Comparison of ENCODE assay signal across 18 mouse cellular contexts in the genomic region with DNA sequence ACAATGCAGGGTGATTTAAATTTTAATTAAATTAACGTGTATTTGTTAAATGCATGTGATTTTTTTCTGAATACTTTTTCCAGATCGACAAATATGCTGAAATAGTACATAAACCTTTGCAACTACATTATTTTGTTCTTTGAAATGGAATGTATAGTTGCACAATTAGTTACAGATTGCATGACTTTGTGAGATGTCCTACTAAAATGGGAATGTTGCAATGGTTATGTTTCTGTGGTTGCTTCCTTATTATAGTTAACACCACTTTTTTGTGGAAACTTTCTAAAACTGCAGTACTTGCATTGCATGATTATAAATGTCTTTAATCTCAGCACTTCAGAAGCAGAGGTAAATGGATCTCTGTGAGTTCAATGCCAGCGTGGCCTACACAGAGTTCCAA. TPM values are rescaled to one million over a fixed set of nuclear protein-coding genes. Genes with fewer than 3 reads are reported as not detected.
A peak's percentile ranks its signal among the peaks of the same experiment; 100 is the strongest.
DNase-seq lines count a peak whose midpoint lies in the region; ATAC-seq lines count a peak whose summit lies in the region.
"Had no signal": no experiment of that assay in that cellular context is flagged by ENCODE, and none has a peak within 500 bp of the region (broad histone marks: within the 10 kb centered on the region; RNA-seq: fewer than 3 reads in every experiment).

No protein-coding gene starts in this region.

- H3K4me3 ChIP-seq in midbrain, embryonic 11.5 days (ENCODE audit: low read depth, low read length): no peak overlapping the region
- H3K4me3 ChIP-seq in midbrain, embryonic 10.5 days: no peak overlapping the region
- H3K4me3 ChIP-seq: embryonic facial prominence, embryonic 10.5 days; embryonic facial prominence, embryonic 12.5 days; forebrain, embryonic 13.5 days; forebrain, embryonic 15.5 days had no signal

- WGBS in midbrain, embryonic 11.5 days: 94% methylated on average over 3 of the region's 3 CpGs
- WGBS in midbrain, embryonic 10.5 days: 95% methylated on average over 3 of the region's 3 CpGs

- ATAC-seq in midbrain, embryonic 11.5 days (ENCODE audit: low FRiP score): no peak
- peak; percentile 88 for ATAC-seq in granulocyte monocyte progenitor cell, adult 5-6 weeks (replicated peaks; ENCODE audit: poor library complexity, severe bottlenecking)
- ATAC-seq in megakaryocyte progenitor cell, adult 5-6 weeks (replicated peaks; ENCODE audit: poor library complexity): peak; percentile 50; the same call in 1 of the 2 replicates
- ATAC-seq: forebrain, embryonic 13.5 days; forebrain, embryonic 15.5 days had no signal

- H3K4me1 ChIP-seq in midbrain, embryonic 11.5 days (ENCODE audit: control insufficient read depth, insufficient read depth, low read length): no peaks in the 10 kb centered on the region
- H3K4me1 ChIP-seq in midbrain, embryonic 10.5 days: no peaks in the 10 kb centered on the region
- H3K4me1 ChIP-seq: embryonic facial prominence, embryonic 10.5 days; embryonic facial prominence, embryonic 12.5 days; forebrain, embryonic 13.5 days; forebrain, embryonic 15.5 days had no signal

- H3K9me3 ChIP-seq in midbrain, embryonic 11.5 days (ENCODE audit: control insufficient read depth, low read length): no peaks in the 10 kb centered on the region
- no peaks in the 10 kb centered on the region for H3K9me3 ChIP-seq in midbrain, embryonic 10.5 days (replicated peaks)
- H3K9me3 ChIP-seq: embryonic facial prominence, embryonic 10.5 days; embryonic facial prominence, embryonic 12.5 days; forebrain, embryonic 13.5 days; forebrain, embryonic 15.5 days had no signal

- no peak overlapping the region for H3K27ac ChIP-seq in midbrain, embryonic 11.5 days (ENCODE audit: low read depth, low read length)
- no peak overlapping the region for H3K27ac ChIP-seq in midbrain, embryonic 10.5 days (replicated peaks)
- H3K27ac ChIP-seq: embryonic facial prominence, embryonic 10.5 days; embryonic facial prominence, embryonic 12.5 days; forebrain, embryonic 13.5 days; forebrain, embryonic 15.5 days had no signal

- no peaks in the 10 kb centered on the region for H3K27me3 ChIP-seq in midbrain, embryonic 11.5 days (ENCODE audit: control insufficient read depth, insufficient read depth, low read length)
- H3K27me3 ChIP-seq in midbrain, embryonic 10.5 days (ENCODE audit: low read depth, poor library complexity, severe bottlenecking): no peaks in the 10 kb centered on the region
- H3K27me3 ChIP-seq: embryonic facial prominence, embryonic 12.5 days; forebrain, embryonic 13.5 days; forebrain, embryonic 15.5 days had no signal

- no peak overlapping the region for H3K9ac ChIP-seq in midbrain, embryonic 11.5 days (ENCODE audit: low read length)
- H3K9ac ChIP-seq: embryonic facial prominence, embryonic 12.5 days; forebrain, embryonic 13.5 days; forebrain, embryonic 15.5 days had no signal

- H3K36me3 ChIP-seq in midbrain, embryonic 11.5 days (ENCODE audit: control insufficient read depth, insufficient read depth, low read length): peaks cover 9% of the 10 kb centered on the region; the same call in 1 of the 2 replicates
- H3K36me3 ChIP-seq in midbrain, embryonic 10.5 days: peaks cover 74% of the 10 kb centered on the region

- DNase-seq in midbrain, embryonic 11.5 days (ENCODE audit: low spot score, missing footprints): peak; percentile 2
- DNase-seq in midbrain, embryonic 10.5 days (ENCODE audit: low spot score): no peak
- no peak for DNase-seq in kidney, adult 18-20 months
- no peak for DNase-seq in gastrocnemius, postnatal 4 days (ENCODE audit: low spot score in 2 of 2)
- DNase-seq: adrenal gland, adult 2 months; adrenal gland, postnatal 10 days; adrenal gland, postnatal 25 days; cerebellum, adult 11-12 months; cerebellum, adult 2 months; cerebellum, adult 9-10 months; cerebellum, postnatal 10 days; cerebellum, postnatal 25 days had no signal

- H3K4me2 ChIP-seq in midbrain, embryonic 11.5 days: no peak overlapping the region
- H3K4me2 ChIP-seq: embryonic facial prominence, embryonic 12.5 days; forebrain, embryonic 13.5 days; forebrain, embryonic 15.5 days had no signal

RNA-seq across cellular contexts. Expression of gene Ubp1, which starts 35.8 kb away (rescaled TPM):
- polyA plus RNA-seq in midbrain, embryonic 11.5 days (2014; fragmentation: Nextera tagmentation; extraction: Ambion mirVana): 45.8 and 46.8 TPM in 2 replicates
- polyA plus RNA-seq in midbrain, embryonic 10.5 days (2016; fragmentation: Nextera tagmentation; extraction: Ambion mirVana): 35.0 and 36.2 TPM in 2 replicates
- total RNA-seq in granulocyte monocyte progenitor cell, adult 5-6 weeks (2014; fragmentation: Nextera tagmentation): 65.3 and 72.3 TPM in 2 replicates
- total RNA-seq in granulocyte monocyte progenitor cell, adult 5-6 weeks (2017): 52.0 and 66.7 TPM in 2 replicates
- 40.9 and 60.7 TPM in 2 replicates for total RNA-seq in megakaryocyte progenitor cell, adult 5-6 weeks (2015)
- 48.6 and 60.2 TPM in 2 replicates for total RNA-seq in megakaryocyte progenitor cell, adult 5-6 weeks (2017)
- 10 to 100 TPM; 37.0 to 42.3 TPM for total RNA-seq in gastrocnemius, postnatal 4 days (2021)
